Mouse (Mus musculus) heart, embryonic 16.5 days (tissue): ENCODE results near the gene Ddx11. TPM values are rescaled to one million over a fixed set of nuclear protein-coding genes. Genes with fewer than 3 reads are reported as not detected.
"Not testable (repeated sequence)": the region's sequence is repeated elsewhere in the genome, so short reads cannot be mapped to it uniquely, and the experiment has no call there.

Source experiments
- ATAC-seq: fragments of 200-750 bp; cut with Nextera tagmentation; replicated peaks from 2 replicates; pipeline ENCODE4 v1.8.0; 2017; ENCODE audit warnings: moderate number of reproducible peaks; ENCODE audit not compliant: insufficient read depth, low FRiP score; ENCODE audit errors: extremely low read depth
- H3K27ac ChIP-seq: fragments of 300-500 bp; sonication (generic); 2 replicates; pipeline ENCODE4 v1.5.1; 2014; ENCODE audit warnings: mild to moderate bottlenecking, low read length, control low read depth, moderate library complexity
- H3K27me3 ChIP-seq: fragments of 300-500 bp; sonication (generic); 2 replicates; pipeline ENCODE4 v1.6.1; 2014; ENCODE audit warnings: low read length, mixed read lengths; ENCODE audit not compliant: control insufficient read depth, insufficient read depth
- H3K36me3 ChIP-seq: fragments of 300-500 bp; sonication (generic); 2 replicates; pipeline ENCODE4 v1.6.1; 2014; ENCODE audit not compliant: control insufficient read depth, insufficient read depth
- H3K4me1 ChIP-seq: fragments of 300-500 bp; sonication (generic); 2 replicates; pipeline ENCODE4 v1.6.1; 2014; ENCODE audit warnings: low read length, mixed read lengths; ENCODE audit not compliant: control insufficient read depth, insufficient read depth
- H3K4me2 ChIP-seq: fragments of 300-500 bp; sonication (generic); 2 replicates; pipeline ENCODE4 v1.6.1; 2014; ENCODE audit warnings: low read depth, mild to moderate bottlenecking, control low read depth, low read length
- H3K4me3 ChIP-seq: fragments of 300-500 bp; sonication (generic); 2 replicates; pipeline ENCODE4 v1.5.1; 2014; ENCODE audit warnings: mild to moderate bottlenecking, control low read depth, low read length
- H3K9ac ChIP-seq: fragments of 300-500 bp; sonication (generic); 2 replicates; pipeline ENCODE4 v1.6.1; 2014; ENCODE audit warnings: low read length, control low read depth
- H3K9me3 ChIP-seq: fragments of 300-500 bp; sonication (generic); replicated peaks from 2 replicates; pipeline ENCODE4 v1.6.1; 2016; ENCODE audit warnings: low read length; ENCODE audit not compliant: control insufficient read depth
- WGBS: fragments of 180-500 bp; shearing (Covaris S2); extraction: QIAGEN DNeasy Blood & Tissue Kit; methylation state at CpG from one replicate; pipeline ENCODE4 v1.1.7; 2014; 5-methylcytosine and 5-hydroxymethylcytosine counted together
- polyA plus RNA-seq: library from polyadenylated mRNA; unstranded; fragments of >200 nt; fragmentation: Nextera tagmentation; extraction: Ambion mirVana; gene quantifications from 2 replicates; pipeline ENCODE4 v1.2.1, GENCODE M21; 2015

Gene Ddx11
- polyA plus RNA-seq, 1 experiment from 2014 or later = 11.0 TPM

GRCm38 (mm10) chr17:66131212-66131611 is 7.9 kb downstream of the Ddx11 start:
- H3K27ac ChIP-seq = no peak overlapping the region
- H3K36me3 ChIP-seq = peaks cover 64% of the 10 kb centered on the region
- H3K4me2 ChIP-seq = no peak overlapping the region
- ATAC-seq = no peak
- H3K9ac ChIP-seq = no peak overlapping the region
- peaks cover 11% of the 10 kb centered on the region for H3K9me3 ChIP-seq
- no peaks in the 10 kb centered on the region for H3K27me3 ChIP-seq
- H3K4me1 ChIP-seq = no peaks in the 10 kb centered on the region
- WGBS = 96% methylated on average over 4 of the region's 4 CpGs
- H3K4me3 ChIP-seq = no peak overlapping the region

- not testable (repeated sequence) for H3K9ac ChIP-seq, H3K4me1 ChIP-seq, ATAC-seq, H3K9me3 ChIP-seq, H3K27ac ChIP-seq, H3K4me3 ChIP-seq, H3K4me2 ChIP-seq, H3K27me3 ChIP-seq
- 70% methylated on average over 5 of the region's 8 CpGs for WGBS
- H3K36me3 ChIP-seq = peaks cover 30% of the 10 kb centered on the region
Measured at GRCm38 (mm10) chr17:66152706-66153662, 29.7 kb downstream of the Ddx11 start.

- WGBS = 83% methylated on average over 4 of the region's 4 CpGs
- H3K27me3 ChIP-seq, H3K9me3 ChIP-seq, H3K9ac ChIP-seq, H3K4me3 ChIP-seq, H3K4me2 ChIP-seq, H3K27ac ChIP-seq, H3K4me1 ChIP-seq: not testable (repeated sequence)
- peaks cover 21% of the 10 kb centered on the region for H3K36me3 ChIP-seq
- 0 out of 2 replicates have a peak, but pooled peaks have one; percentile 15 for ATAC-seq
Measured at GRCm38 (mm10) chr17:66153735-66154423, 30.6 kb downstream of the Ddx11 start.

GRCm38 (mm10) chr17:66154876-66155275 is 31.6 kb downstream of the Ddx11 start:
- Histone ChIP-seq H3K4me1 (no peaks in the 10 kb centered on the region), H3K27me3 (no peaks in the 10 kb centered on the region), H3K4me3 (no peak overlapping the region), H3K9ac (no peak overlapping the region), H3K27ac (no peak overlapping the region), H3K4me2 (no peak overlapping the region), H3K9me3 (no peaks in the 10 kb centered on the region), H3K36me3 (peaks cover 13% of the 10 kb centered on the region)
- 70% methylated on average over 2 of the region's 2 CpGs for WGBS
- ATAC-seq = no peak

- no peak overlapping the region for H3K9ac ChIP-seq
- WGBS = 94% methylated on average over 5 of the region's 5 CpGs
- H3K4me1 ChIP-seq = no peaks in the 10 kb centered on the region
- H3K4me3 ChIP-seq = no peak overlapping the region
- no peak overlapping the region for H3K27ac ChIP-seq
- ATAC-seq = no peak
- H3K36me3 ChIP-seq = no peaks in the 10 kb centered on the region
- H3K9me3 ChIP-seq = peaks cover 4% of the 10 kb centered on the region
- no peaks in the 10 kb centered on the region for H3K27me3 ChIP-seq
- H3K4me2 ChIP-seq = no peak overlapping the region
Measured at GRCm38 (mm10) chr17:66158271-66158670, 35.0 kb downstream of the Ddx11 start.

GRCm38 (mm10) chr17:66167141-66167540 is 43.8 kb downstream of the Ddx11 start:
- not testable (repeated sequence) for H3K9ac ChIP-seq, H3K4me3 ChIP-seq, ATAC-seq, H3K36me3 ChIP-seq, H3K27me3 ChIP-seq, H3K4me2 ChIP-seq, H3K9me3 ChIP-seq, H3K4me1 ChIP-seq, H3K27ac ChIP-seq
- 96% methylated on average over 5 of the region's 5 CpGs for WGBS

GRCm38 (mm10) chr17:66170971-66171370 is 47.7 kb downstream of the Ddx11 start:
- H3K4me1 ChIP-seq, H3K4me3 ChIP-seq, H3K27ac ChIP-seq, H3K36me3 ChIP-seq, ATAC-seq, H3K27me3 ChIP-seq, H3K4me2 ChIP-seq, H3K9ac ChIP-seq, H3K9me3 ChIP-seq: not testable (repeated sequence)
- WGBS = 90% methylated on average over 15 of the region's 15 CpGs

GRCm38 (mm10) chr17:66190577-66190976 is 67.3 kb downstream of the Ddx11 start:
- no peaks in the 10 kb centered on the region for H3K9me3 ChIP-seq
- no peak overlapping the region for H3K27ac ChIP-seq
- no peak overlapping the region for H3K4me3 ChIP-seq
- H3K4me2 ChIP-seq = no peak overlapping the region
- H3K9ac ChIP-seq = no peak overlapping the region
- 81% methylated on average over 8 of the region's 8 CpGs for WGBS
- no peaks in the 10 kb centered on the region for H3K4me1 ChIP-seq
- H3K36me3 ChIP-seq = no peaks in the 10 kb centered on the region
- H3K27me3 ChIP-seq = no peaks in the 10 kb centered on the region; the same call in 1 of the 2 replicates
- ATAC-seq = no peak

- Histone ChIP-seq H3K4me2 (no peak overlapping the region), H3K4me1 (no peaks in the 10 kb centered on the region), H3K4me3 (no peak overlapping the region), H3K27me3 (no peaks in the 10 kb centered on the region; the same call in 1 of the 2 replicates), H3K9ac (no peak overlapping the region), H3K36me3 (no peaks in the 10 kb centered on the region), H3K9me3 (no peaks in the 10 kb centered on the region), H3K27ac (no peak overlapping the region)
- no peak for ATAC-seq
- 46% methylated on average over 3 of the region's 3 CpGs for WGBS
Measured at GRCm38 (mm10) chr17:66197041-66197440, 73.7 kb downstream of the Ddx11 start.
